Mouse (Mus musculus) limb, embryonic 10.5 days (tissue): ENCODE results near the gene Kcnb1. TPM values are rescaled to one million over a fixed set of nuclear protein-coding genes. Genes with fewer than 3 reads are reported as not detected.

ENCODE experiments used
- DNase-seq: peaks from one replicate; pipeline ENCODE4 v3.0.0-alpha.2; 2017; ENCODE audit warnings: low spot score
- H3K27ac ChIP-seq: fragments of 300-500 bp; sonication (generic); 2 replicates; pipeline ENCODE4 v1.5.1; 2016; ENCODE audit warnings: mild to moderate bottlenecking
- H3K27me3 ChIP-seq: fragments of 300-500 bp; sonication (generic); 2 replicates; pipeline ENCODE4 v1.6.1; 2016; ENCODE audit warnings: low read depth, mild to moderate bottlenecking; ENCODE audit not compliant: poor library complexity, severe bottlenecking
- H3K36me3 ChIP-seq: fragments of 300-500 bp; sonication (generic); 2 replicates; pipeline ENCODE4 v1.6.1; 2016; ENCODE audit warnings: mild to moderate bottlenecking, moderate library complexity
- H3K4me1 ChIP-seq: fragments of 300-500 bp; sonication (generic); 2 replicates; pipeline ENCODE4 v1.6.1; 2016
- H3K4me3 ChIP-seq: fragments of 300-500 bp; sonication (generic); 2 replicates; pipeline ENCODE4 v1.5.1; 2016; ENCODE audit warnings: mild to moderate bottlenecking, moderate library complexity
- H3K9me3 ChIP-seq: fragments of 300-500 bp; sonication (generic); replicated peaks from 2 replicates; pipeline ENCODE4 v1.6.1; 2016; ENCODE audit warnings: mild to moderate bottlenecking
- WGBS: fragments of 180-500 bp; shearing (Covaris S2); methylation state at CpG from one replicate; pipeline ENCODE4 v1.1.7; 2016; 5-methylcytosine and 5-hydroxymethylcytosine counted together
- polyA plus RNA-seq: library from polyadenylated mRNA; unstranded; fragments of >200 nt; fragmentation: Nextera tagmentation; extraction: Ambion mirVana; gene quantifications from 2 replicates; pipeline ENCODE4 v1.2.1, GENCODE M21; 2016

Gene Kcnb1
- polyA plus RNA-seq, 1 experiment from 2014 or later, result 0.14 TPM

DNA sequence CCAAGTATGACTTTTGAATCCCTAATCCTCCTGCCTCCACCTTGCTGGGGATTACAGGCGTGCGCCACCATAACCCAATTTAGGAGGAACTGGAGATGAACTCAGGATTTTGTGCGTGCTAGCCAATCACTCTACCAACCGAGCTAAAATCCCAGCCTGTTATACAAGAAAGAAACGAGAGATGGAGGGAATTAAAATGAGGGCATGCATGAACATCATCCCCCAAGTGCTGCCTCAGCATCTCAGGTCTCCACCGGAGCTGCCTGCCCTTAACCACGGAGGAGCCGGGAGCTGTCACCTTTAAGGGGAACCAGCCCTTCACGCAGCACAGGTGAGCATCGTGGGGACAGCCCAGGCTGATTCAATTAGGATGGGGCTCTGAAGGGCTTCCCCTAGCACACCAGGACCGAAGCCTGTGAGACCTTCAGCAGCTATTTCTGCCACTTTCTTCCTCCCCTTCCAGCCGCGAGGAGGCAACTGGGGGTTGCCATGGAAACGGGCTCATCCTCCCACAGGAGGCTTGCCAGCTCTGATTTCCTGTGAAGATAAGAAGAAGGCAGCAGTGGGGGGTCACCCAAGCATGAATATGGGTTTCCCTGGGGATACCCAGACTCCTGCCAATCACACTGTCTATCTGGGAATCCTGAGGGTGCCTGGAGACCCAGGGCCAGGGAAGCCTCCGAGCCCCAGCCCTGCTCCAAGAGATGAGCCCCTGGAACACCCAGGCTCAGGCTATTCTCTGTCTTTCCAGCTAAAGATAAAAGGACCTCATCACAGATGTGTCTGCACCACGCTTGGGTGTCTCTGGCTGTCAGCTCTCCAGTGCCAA is 11.7 kb upstream of the Kcnb1 start:
- Histone ChIP-seq H3K36me3 (peaks cover 16% of the 10 kb centered on the region), H3K4me1 (peaks cover 15% of the 10 kb centered on the region), H3K4me3 (no peak overlapping the region), H3K27ac (no peak overlapping the region), H3K9me3 (no peaks in the 10 kb centered on the region), H3K27me3 (no peaks in the 10 kb centered on the region)
- WGBS, result 45% methylated on average over 16 of the region's 16 CpGs
- DNase-seq, result no peak

DNA sequence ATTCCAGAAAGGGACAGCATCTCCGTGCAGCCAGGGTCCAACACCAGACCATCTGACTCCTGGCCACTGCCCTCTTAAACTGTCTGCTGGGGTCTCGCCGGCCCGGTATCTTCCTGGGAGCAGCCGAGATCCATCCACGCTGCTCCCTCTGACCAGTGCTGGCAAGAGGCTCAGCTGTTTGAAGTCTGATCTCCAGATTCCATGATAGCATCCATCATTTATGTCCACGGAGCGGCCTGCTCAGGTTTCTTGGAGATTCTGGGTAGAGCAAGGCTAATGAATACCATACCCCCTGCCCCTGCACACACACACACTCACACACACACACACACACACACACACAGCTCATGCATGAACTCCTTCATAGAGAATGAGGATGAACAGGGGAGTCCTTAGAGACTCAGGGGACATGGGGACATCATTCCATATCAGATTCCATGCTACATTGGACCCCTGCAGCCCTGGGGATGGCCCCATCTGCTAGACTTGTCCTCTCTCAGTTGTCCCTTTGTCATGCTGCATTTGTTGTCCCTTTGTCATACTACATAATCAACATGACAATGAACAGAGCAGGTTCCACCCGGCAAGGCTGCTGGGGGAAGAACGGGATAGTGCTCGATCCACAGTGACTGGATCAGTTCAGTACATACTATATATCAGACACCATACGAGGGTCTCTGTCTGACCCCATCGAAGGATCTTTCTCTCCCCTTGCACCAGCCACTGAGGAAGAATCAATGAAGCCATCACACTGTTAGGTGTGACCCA is 8.9 kb upstream of the Kcnb1 start:
- peak; percentile 42 for DNase-seq
- peaks cover 3% of the 10 kb centered on the region; the same call in 1 of the 2 replicates for H3K36me3 ChIP-seq
- no peak overlapping the region for H3K4me3 ChIP-seq
- H3K27me3 ChIP-seq, result no peaks in the 10 kb centered on the region
- 53% methylated on average over 13 of the region's 13 CpGs for WGBS
- H3K9me3 ChIP-seq, result no peaks in the 10 kb centered on the region
- peaks cover 15% of the 10 kb centered on the region for H3K4me1 ChIP-seq
- H3K27ac ChIP-seq, result no peak overlapping the region

DNA sequence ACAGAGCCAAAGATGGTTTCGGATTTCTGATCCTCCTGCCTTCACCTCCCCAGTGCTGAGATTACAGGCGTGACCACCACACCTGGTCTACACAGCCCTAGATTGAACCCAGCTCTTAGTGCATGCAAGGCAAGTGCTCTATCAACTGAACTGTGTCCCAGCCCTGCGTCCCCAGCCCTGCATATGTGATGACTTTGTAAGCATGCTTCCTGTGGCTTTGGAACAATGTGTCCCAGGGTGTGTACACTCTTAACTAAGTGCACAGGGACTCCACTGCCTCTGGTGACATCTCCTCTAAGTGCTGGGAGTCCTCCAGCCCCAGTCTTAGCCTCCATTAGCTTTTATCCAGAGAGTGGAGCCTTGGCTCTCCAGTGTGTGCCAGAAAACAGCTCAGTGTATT is 3.4 kb upstream of the Kcnb1 start:
- H3K27me3 ChIP-seq, result peaks cover 37% of the 10 kb centered on the region

DNA sequence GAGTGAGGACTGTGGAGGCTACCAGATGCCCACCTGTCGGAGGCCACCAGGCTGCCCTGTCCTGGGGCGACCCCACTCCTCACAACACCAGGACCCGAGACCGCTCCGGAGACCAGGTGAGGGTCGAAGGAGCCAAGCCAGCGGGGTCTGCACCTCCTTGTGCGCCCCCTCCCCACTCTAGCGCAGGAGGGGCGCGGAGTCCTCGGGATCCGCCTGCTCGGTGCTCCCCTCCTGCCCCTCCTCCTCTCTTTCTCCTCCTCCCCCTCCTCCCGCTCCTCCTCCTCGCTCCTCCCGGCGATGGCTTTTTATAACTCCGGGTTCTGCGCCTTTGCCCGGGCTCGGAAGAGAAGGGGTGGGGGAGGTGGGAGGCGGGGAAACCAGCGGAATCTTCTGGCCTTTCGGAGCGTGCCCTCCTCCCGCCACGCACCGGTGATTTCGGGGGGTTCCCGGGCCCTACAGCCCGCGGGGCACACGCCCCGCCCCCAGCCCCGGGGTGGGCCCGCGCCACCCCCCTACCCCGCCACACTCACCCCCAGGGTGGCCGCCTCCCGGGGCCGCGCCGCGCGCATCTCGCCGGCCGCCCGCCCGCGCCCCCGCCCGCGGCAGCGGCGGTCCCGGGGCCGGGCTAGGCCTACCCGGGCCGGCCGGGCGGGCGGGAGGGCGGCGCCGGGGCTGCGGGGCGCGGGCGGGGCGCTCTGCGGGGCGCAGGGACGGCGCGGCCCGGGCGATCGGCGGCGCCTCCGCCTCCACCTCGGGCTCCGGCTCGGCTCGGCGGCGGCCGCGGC is 472 bp downstream of the Kcnb1 start:
- Histone ChIP-seq H3K4me1 (peaks cover 31% of the 10 kb centered on the region), H3K27me3 (peaks cover 75% of the 10 kb centered on the region), H3K4me3 (peak overlapping the region; percentile 54), H3K9me3 (no peaks in the 10 kb centered on the region), H3K27ac (peak overlapping the region; percentile 40; the same call in 1 of the 2 replicates), H3K36me3 (no peaks in the 10 kb centered on the region)
- WGBS, result 18% methylated on average over 88 of the region's 91 CpGs
- DNase-seq, result no peak

More for the DNA sequence above, 3.4 kb upstream of the Kcnb1 start:
- DNase-seq, result no peak
- WGBS, result 81% methylated on average over 3 of the region's 3 CpGs
- Histone ChIP-seq H3K9me3 (no peaks in the 10 kb centered on the region), H3K36me3 (no peaks in the 10 kb centered on the region), H3K4me3 (no peak overlapping the region), H3K4me1 (peaks cover 23% of the 10 kb centered on the region), H3K27ac (no peak overlapping the region)

DNA sequence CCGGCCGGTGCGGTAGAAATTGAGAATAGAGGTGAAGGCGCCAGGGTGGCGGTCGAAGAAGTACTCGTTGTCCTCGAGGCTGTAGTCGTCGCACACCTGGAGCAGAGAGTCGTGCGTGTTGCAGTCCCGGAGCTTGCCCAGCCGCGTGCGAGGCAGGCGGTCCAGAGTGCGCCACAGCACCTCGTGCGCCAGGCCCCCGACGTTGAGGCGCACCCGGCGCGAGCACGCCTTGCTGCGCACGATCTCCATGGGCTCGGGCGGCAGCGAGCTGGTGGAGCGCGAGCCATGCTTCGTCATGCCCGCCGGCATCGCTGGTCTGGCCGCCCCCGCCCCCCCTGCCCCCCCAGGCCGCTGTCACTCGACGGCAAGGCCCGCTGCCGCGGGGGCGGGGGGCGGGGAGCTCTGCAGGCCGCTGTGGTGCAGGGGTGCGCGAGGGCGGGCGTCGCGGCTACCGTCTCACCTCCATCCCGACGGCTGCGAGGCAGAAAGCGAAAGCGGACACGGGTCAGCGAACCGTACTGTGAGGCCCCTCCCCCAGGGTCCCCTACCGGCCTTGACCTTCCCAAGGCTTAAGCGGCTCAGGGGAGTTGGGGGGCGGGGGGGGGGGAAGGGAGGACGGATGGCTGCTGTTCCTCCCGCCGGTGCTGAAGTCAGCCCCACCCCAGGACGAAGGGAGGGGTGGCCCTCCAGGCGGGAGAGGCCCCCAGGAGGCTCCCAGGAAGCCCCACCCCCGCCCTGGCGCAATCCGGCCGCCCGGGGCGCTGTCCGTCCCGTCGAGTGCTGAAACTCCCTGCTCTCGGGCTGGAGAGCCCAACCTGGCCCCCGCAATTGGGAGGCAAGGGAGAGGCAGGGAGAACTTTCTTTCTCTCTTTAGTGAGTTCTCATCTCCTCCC is 1.4 kb downstream of the Kcnb1 start:
- peaks cover 75% of the 10 kb centered on the region for H3K27me3 ChIP-seq
- peak; percentile 88 for DNase-seq
- WGBS, result 14% methylated on average over 78 of the region's 83 CpGs
- no peaks in the 10 kb centered on the region for H3K36me3 ChIP-seq
- H3K9me3 ChIP-seq, result no peaks in the 10 kb centered on the region
- H3K27ac ChIP-seq, result no peak overlapping the region
- H3K4me3 ChIP-seq, result peak overlapping the region; percentile 54
- peaks cover 31% of the 10 kb centered on the region for H3K4me1 ChIP-seq

DNA sequence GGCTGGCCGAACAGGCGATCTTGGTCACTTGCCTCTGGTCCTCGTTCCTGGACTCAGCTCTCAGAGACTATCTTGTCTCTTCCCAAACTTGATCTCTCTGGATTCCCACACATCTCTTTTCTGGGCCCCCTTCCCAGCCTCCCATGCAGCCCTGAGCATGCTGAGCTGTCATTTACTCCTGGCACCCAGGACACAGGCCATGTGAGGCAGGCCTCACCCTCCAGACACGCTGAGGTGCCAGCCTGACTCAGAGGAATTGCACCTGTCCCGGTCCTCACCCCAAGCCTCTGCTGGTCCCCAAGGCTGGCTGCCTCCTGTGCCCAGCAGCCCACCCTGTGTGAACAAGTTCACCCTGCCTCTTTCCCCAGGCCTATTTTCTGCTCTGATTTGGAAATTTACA is 2.8 kb downstream of the Kcnb1 start:
- Histone ChIP-seq H3K9me3 (no peaks in the 10 kb centered on the region), H3K27ac (no peak overlapping the region), H3K4me3 (no peak overlapping the region), H3K36me3 (no peaks in the 10 kb centered on the region), H3K4me1 (peaks cover 31% of the 10 kb centered on the region), H3K27me3 (peaks cover 75% of the 10 kb centered on the region)
- WGBS, result 86% methylated on average over 5 of the region's 5 CpGs
- DNase-seq, result no peak

DNA sequence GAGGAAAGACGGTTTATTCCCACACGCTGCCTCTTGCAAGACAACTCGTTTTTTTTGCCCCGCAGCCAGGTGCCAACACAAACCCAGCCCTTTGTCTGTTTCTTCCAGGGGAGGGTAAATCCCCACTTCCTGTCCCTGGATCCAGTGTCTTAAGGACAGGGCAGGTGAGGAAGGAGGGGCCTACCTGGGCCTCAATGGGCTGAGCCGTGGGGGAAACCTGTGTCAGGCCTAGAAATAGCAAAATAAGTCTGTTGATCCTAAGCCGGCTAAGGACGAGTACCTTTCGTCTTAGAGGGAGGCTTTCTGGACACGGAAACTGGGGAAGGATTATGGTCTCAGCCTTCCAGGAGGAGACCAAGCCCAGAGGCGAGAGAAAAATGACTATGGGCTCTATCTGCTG is 3.4 kb downstream of the Kcnb1 start:
- H3K27me3 ChIP-seq, result peaks cover 70% of the 10 kb centered on the region
- WGBS, result 49% methylated on average over 10 of the region's 10 CpGs

DNA sequence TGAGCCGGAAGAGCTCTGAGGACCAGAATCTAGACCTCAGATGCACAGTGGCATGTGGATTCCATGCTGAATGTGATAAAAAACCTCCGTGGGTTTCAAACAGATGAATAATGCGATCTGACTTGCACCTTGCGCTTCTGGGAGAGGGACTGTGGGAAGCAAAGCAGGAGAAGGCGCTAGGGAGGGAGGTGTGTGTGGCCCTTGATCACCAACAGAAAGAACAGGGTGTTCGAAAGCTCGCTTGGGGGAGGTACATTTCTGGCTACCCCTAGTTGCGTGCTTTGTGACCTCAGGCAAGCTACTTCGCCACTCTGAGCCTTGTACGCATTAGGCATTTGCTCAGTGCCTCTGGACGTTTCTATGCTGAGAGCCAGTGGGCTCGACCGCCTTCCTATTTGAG is 4.0 kb downstream of the Kcnb1 start:
- H3K9me3 ChIP-seq, result no peaks in the 10 kb centered on the region
- DNase-seq, result no peak
- H3K4me1 ChIP-seq, result peaks cover 31% of the 10 kb centered on the region
- H3K4me3 ChIP-seq, result no peak overlapping the region
- WGBS, result 63% methylated on average over 13 of the region's 13 CpGs
- H3K36me3 ChIP-seq, result no peaks in the 10 kb centered on the region
- H3K27me3 ChIP-seq, result peaks cover 64% of the 10 kb centered on the region
- no peak overlapping the region for H3K27ac ChIP-seq

More for the DNA sequence above, 3.4 kb downstream of the Kcnb1 start:
- no peak for DNase-seq
- Histone ChIP-seq H3K9me3 (no peaks in the 10 kb centered on the region), H3K27ac (no peak overlapping the region), H3K36me3 (no peaks in the 10 kb centered on the region), H3K4me3 (no peak overlapping the region), H3K4me1 (peaks cover 31% of the 10 kb centered on the region)

DNA sequence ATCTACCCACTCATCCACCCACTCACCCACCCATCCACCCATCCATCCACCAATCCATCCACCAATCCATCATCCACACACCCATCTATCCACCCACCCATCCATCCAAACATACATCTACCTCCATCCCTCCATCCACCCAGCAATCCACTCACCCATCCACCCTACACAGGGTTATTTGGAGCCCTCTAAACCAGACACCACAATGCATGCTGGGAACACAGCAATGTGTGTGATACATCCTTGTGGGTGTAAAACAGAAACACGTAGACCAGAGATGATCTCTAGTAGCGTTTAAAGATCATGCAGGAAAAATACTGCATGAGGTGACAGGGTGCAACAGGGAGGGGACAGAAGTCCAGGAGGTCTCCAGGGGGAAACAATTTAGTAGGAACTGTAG is 4.5 kb downstream of the Kcnb1 start:
- Histone ChIP-seq H3K27me3 (peaks cover 59% of the 10 kb centered on the region), H3K4me3 (no peak overlapping the region), H3K36me3 (no peaks in the 10 kb centered on the region), H3K9me3 (no peaks in the 10 kb centered on the region), H3K27ac (no peak overlapping the region), H3K4me1 (peaks cover 28% of the 10 kb centered on the region)
- no peak for DNase-seq
- 87% methylated on average over 2 of the region's 2 CpGs for WGBS

DNA sequence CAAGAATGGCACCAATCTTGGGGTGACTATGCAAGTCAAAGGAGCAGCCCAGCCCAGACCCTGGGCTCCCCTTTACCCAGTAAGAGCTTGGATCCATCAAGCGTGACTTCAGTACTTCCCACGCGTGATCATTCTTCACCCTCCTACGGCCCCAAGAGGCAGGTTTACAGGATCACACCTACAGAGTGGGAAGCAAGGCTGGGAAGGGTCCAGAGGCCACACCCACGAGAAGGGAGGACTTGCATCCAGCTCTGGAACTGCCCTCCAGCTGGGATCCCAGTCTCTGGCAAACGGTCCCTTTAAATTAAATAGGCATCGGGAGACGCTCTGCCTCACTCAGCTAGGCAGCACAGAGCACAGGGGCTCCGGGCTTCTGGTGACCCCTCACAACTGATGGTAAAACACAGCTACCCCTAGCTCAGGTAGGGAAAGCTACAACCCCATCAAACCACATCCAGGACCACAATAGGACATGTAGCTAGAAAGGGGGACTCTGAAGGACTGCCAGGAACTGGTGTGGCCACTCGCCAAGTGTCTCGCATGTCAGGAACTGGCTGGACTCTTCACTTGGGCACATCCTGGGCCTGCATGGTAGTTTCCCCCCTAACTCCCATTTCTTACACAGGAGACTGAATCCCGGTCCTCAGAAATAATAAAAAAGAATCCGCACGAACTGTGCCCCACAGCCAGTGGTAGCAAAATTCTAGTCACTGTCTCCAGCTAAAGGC is 8.1 kb downstream of the Kcnb1 start:
- Histone ChIP-seq H3K27me3 (peaks cover 23% of the 10 kb centered on the region), H3K27ac (no peak overlapping the region), H3K9me3 (no peaks in the 10 kb centered on the region), H3K4me1 (peaks cover 5% of the 10 kb centered on the region; the same call in 1 of the 2 replicates), H3K36me3 (no peaks in the 10 kb centered on the region), H3K4me3 (no peak overlapping the region)
- DNase-seq, result no peak
- WGBS, result 81% methylated on average over 14 of the region's 14 CpGs

DNA sequence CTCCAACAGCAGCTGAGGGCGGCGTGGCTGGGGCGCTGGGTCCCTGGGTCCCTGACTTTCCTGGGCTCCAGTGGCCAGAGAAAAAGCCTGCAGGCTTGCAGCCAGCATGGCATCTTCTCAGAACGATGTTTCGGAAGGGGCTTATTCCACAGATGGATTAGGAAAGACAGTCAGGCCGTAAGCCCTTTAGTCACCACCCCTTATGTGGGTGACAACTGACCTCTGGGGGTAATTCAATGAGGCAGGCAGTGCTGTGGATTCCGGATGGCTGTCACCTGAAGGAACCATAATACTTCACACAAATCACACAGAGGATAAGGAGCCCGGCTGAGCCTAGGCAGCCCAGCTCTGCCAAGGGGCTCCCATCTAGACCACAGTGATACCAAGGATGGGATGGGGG is 8.9 kb downstream of the Kcnb1 start:
- DNase-seq, result no peak
- no peak overlapping the region for H3K27ac ChIP-seq
- H3K9me3 ChIP-seq, result no peaks in the 10 kb centered on the region
- WGBS, result 77% methylated on average over 8 of the region's 8 CpGs
- H3K27me3 ChIP-seq, result peaks cover 20% of the 10 kb centered on the region
- H3K4me1 ChIP-seq, result peaks cover 4% of the 10 kb centered on the region; the same call in 1 of the 2 replicates
- no peaks in the 10 kb centered on the region for H3K36me3 ChIP-seq
- H3K4me3 ChIP-seq, result no peak overlapping the region
